Mouse (Mus musculus): ENCODE data around the gene St5.

GRCm38 (mm10) chr7:109568391-109568892 is 135.0 kb downstream of the St5 start:
- TF ChIP-seq POLR2A (IDR thresholded peaks at IDR 0.05; ENCODE audit: low read depth, low read length) (no peak), CTCF (conservative IDR thresholded peaks at IDR 0.05; ENCODE audit: insufficient read depth, insufficient read length, low read depth, low read length) (no peak)

All from kidney, adult 2 months (tissue).